Mouse (Mus musculus) lung, adult 2 months (tissue): ENCODE results near the gene Supt3. TPM values are rescaled to one million over a fixed set of nuclear protein-coding genes. Genes with fewer than 3 reads are reported as not detected.

ENCODE experiments used
- DNase-seq: peaks from one replicate; pipeline ENCODE4 v3.0.0; 2022
- H3K4me1 ChIP-seq: fragments of 200-500 bp; 2 replicates; pipeline ENCODE4 v1.6.1; 2011; ENCODE audit warnings: low read length; ENCODE audit not compliant: control insufficient read depth, insufficient read depth
- H3K4me3 ChIP-seq: fragments of 200-500 bp; replicated peaks from 2 replicates; pipeline ENCODE3; 2011; ENCODE audit warnings: low read depth, mild to moderate bottlenecking, control low read depth, low read length; ENCODE audit errors: extremely low read depth
- CTCF ChIP-seq: fragments of 200-500 bp; IDR thresholded peaks from 2 replicates; pipeline ENCODE4 v1.5.1; 2011; ENCODE audit warnings: mild to moderate bottlenecking, low read length, control low read depth; ENCODE audit not compliant: insufficient read depth
- POLR2A ChIP-seq: fragments of 200-500 bp; IDR thresholded peaks from 2 replicates; pipeline ENCODE4 v1.6.1; 2011; ENCODE audit warnings: low read depth, mild to moderate bottlenecking, control low read depth, low read length, borderline replicate concordance; ENCODE audit errors: extremely low read depth
- WGBS: fragments of 180-500 bp; shearing (Covaris S2); methylation state at CpG from one replicate; pipeline ENCODE4 v1.1.7; 2018; 5-methylcytosine and 5-hydroxymethylcytosine counted together
- polyA plus RNA-seq: library from polyadenylated mRNA; depleted of rRNA; stranded (reverse); fragments of >200 nt; gene quantifications from 2 replicates; pipeline ENCODE4 v1.2.3, GENCODE M21; 2012

Supt3 gene
- polyA plus RNA-seq, 1 experiment, result 2.9 TPM

DNA sequence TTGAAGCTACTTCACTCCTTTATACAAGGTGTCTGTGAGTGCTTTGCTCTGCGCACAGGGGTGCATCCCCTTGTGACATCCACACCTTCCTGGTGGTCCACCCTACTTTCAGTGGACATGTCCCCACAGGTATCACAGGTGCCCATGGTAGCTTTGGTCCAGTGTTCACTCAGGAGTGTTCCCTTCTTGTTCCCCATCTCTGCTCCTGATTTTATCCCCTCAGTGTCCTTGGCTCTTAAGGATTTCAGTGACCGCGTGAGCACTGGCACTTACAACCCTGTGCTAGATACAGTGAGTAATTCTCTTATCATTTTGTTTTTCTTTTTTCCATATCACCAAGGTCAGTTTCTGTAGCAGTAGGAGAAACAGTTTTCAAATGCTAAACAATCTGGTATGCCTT is 171.4 kb downstream of the Supt3 start:
- DNase-seq, result no peak
- TF ChIP-seq POLR2A, result no peak
- no peak for TF ChIP-seq CTCF
- H3K4me1 ChIP-seq, result no peaks in the 10 kb centered on the region
- H3K4me3 ChIP-seq, result no peak overlapping the region
- WGBS, result 92% methylated on average over 3 of the region's 3 CpGs

GRCm38 (mm10) chr17:44956671-44957070 is 179.7 kb downstream of the Supt3 start:
- Histone ChIP-seq H3K4me3 (no peak overlapping the region), H3K4me1 (no peaks in the 10 kb centered on the region)
- 89% methylated on average over 2 of the region's 2 CpGs for WGBS
- TF ChIP-seq CTCF, result no peak
- TF ChIP-seq POLR2A, result no peak
- no peak for DNase-seq

- 0 out of 2 replicates have a peak, but pooled peaks cover 3% of the 10 kb centered on the region for H3K4me1 ChIP-seq
- DNase-seq, result no peak
- H3K4me3 ChIP-seq, result no peak overlapping the region
- WGBS, result 67% methylated on average over 6 of the region's 6 CpGs
- TF ChIP-seq CTCF, result no peak
- TF ChIP-seq POLR2A, result no peak
Measured at GRCm38 (mm10) chr17:44963051-44963798, 186.3 kb downstream of the Supt3 start.

- no peak for DNase-seq
- 0 out of 2 replicates have a peak, but pooled peaks cover 3% of the 10 kb centered on the region for H3K4me1 ChIP-seq
- 86% methylated on average over 1 of the region's 1 CpGs for WGBS
- no peak for TF ChIP-seq CTCF
- no peak for TF ChIP-seq POLR2A
- H3K4me3 ChIP-seq, result no peak overlapping the region
Measured at GRCm38 (mm10) chr17:44967186-44967585, 190.2 kb downstream of the Supt3 start.

DNA sequence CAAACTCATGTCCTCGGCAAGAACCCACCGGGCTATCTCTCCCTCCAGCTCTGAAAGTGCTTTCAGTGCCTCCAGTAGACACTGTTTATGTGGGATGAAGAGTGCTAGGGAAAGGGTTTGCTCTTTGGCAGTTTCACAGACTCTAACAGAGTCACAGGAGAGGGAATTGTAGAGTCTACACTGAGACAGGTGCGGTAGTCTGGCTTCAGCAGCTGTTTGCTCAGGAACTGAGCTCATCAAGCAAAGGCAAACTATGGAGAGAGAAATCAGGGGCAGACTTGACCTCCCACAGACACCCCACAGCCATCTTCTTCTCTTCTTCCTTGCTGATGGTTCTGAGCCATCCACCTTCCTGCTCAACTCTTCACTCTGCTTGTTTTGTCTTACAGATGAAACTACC is 193.3 kb downstream of the Supt3 start:
- H3K4me3 ChIP-seq, result no peak overlapping the region
- 0 out of 2 replicates have a peak, but pooled peaks cover 3% of the 10 kb centered on the region for H3K4me1 ChIP-seq
- TF ChIP-seq POLR2A (no peak), CTCF (no peak)
- DNase-seq, result no peak
- 84% methylated on average over 3 of the region's 3 CpGs for WGBS

DNA sequence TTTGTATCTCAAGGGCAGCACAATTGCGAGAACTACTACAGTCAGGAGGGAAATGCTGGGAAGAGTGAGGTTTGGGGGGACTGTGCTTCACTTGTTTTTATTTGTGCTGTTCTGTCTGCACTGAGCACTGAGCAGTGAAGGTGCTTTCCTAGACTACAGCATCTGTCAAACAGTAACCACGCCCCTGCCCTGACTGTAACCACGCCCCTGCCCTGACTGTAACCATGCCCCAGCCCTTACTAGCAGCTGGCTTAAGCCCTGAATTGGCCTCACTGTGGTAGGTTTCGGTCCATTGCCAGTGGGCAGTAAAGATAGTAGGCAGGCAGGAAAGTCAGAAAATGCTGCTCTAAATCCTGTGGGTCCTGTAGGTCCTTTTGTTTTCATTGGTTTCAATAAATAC is 196.5 kb downstream of the Supt3 start:
- TF ChIP-seq POLR2A, result no peak
- no peak for TF ChIP-seq CTCF
- Histone ChIP-seq H3K4me3 (no peak overlapping the region), H3K4me1 (no peaks in the 10 kb centered on the region)
- 72% methylated on average over 4 of the region's 4 CpGs for WGBS
- DNase-seq, result no peak

DNA sequence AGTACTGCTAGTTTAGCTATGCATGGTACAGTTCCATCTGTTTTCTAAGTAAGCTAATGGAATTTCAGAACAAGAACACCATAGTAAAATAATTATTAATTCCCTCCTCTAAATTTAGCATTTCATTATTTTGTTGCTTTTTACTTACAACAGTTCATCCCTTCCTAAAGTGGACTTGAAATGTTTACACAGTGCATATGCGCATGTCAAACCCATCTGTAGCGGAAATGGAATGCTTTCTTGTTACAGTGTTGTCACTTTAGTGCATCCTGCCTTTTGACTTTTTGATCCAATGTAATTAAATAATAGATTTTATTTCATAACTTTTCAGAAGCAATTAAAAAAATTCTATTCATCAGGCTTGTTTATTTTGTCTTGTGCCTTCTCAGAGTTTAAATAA is 200.7 kb downstream of the Supt3 start:
- no peak for DNase-seq
- H3K4me1 ChIP-seq, result no peaks in the 10 kb centered on the region
- no peak overlapping the region for H3K4me3 ChIP-seq
- WGBS, result 79% methylated on average over 2 of the region's 2 CpGs
- TF ChIP-seq CTCF (no peak), POLR2A (no peak)

DNA sequence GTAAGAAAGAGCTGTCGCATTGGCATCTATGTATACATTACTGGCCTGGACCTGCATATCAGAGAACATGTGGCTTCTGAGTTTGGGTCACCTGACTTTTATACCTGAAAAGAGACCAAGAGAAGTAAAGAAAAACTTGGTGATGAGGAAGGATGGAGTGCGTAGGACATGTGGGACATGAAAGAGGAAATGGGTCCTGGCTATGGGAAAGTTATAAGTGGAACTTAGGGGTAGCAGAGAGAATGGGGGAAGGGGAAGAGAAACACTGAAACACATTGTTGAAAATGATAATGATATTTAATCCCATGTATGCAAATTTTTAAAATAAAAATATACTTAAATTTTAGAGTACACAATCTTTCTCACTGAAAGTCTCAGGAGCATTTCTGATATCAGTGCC is 211.0 kb downstream of the Supt3 start:
- no peak for DNase-seq
- Histone ChIP-seq H3K4me3 (no peak overlapping the region), H3K4me1 (no peaks in the 10 kb centered on the region)
- 95% methylated on average over 2 of the region's 2 CpGs for WGBS
- TF ChIP-seq CTCF, result no peak
- TF ChIP-seq POLR2A, result no peak

- Histone ChIP-seq H3K4me3 (no peak overlapping the region), H3K4me1 (no peaks in the 10 kb centered on the region)
- 88% methylated on average over 4 of the region's 4 CpGs for WGBS
- no peak for DNase-seq
- TF ChIP-seq POLR2A, result no peak
- no peak for TF ChIP-seq CTCF
Measured at GRCm38 (mm10) chr17:45003311-45003710, 226.4 kb downstream of the Supt3 start.

- no peak for DNase-seq
- 84% methylated on average over 13 of the region's 13 CpGs for WGBS
- H3K4me3 ChIP-seq, result no peak overlapping the region
- no peaks in the 10 kb centered on the region for H3K4me1 ChIP-seq
- TF ChIP-seq POLR2A, result no peak
- TF ChIP-seq CTCF, result no peak
Measured at GRCm38 (mm10) chr17:45004477-45005170, 227.7 kb downstream of the Supt3 start.
